Mouse (Mus musculus) spleen, adult 10 weeks (tissue): ENCODE measurements around the gene Cdkal1. TPM values are rescaled to one million over a fixed set of nuclear protein-coding genes. Genes with fewer than 3 reads are reported as not detected.

Source experiments
- polyA plus RNA-seq: library from polyadenylated mRNA; stranded (reverse); fragments of 350-450 nt; fragmentation: Illumina TruSeq; extraction: RNeasy Lipid Tissue Mini Kit (QIAGEN cat#74804); gene quantifications from one replicate; pipeline ENCODE4 v1.2.3, GENCODE M21; 2015; ENCODE audit warnings: low replicate concordance; ENCODE audit not compliant: insufficient read depth

The Cdkal1 gene
- polyA plus RNA-seq: 17.9 TPM

DNA sequence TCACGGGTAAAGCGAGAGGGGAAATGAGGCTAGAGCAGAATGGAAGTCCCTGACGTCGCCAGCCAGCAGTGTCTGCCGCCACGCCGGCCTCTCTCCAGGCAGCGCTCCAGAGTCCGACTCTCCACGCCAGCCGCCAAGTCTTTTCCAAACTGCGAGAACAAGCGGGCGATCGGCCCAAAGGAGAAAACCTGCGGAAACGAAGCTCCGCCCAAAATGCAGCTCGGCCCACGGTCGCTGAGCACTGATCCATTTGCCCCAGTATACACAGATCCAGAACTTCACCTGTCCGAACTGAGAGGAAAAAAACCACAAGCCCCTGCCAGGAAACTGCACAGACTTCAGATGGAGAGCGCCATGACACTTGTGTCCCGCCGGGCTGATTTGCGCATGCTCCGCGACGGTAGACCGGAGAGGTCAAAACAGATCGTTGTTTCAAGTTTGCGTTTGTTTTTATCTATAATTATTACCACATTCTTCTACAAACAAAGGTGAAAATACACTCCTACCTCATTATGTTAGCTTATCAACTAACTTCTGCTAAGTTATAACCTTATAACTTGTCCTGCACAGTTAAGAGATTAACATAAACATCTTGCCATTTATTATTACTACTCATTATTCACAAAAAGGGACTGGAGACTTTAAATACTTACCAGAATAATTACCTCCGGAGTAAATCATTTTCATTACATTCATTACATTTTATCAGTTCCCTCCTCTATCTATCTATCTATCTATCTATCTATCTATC is at the start of gene Cdkal1:
Gene Cdkal1 (minus strand): TSS at position 394 of the 751 bp plus-strand sequence.

Other genes starting within 250 kb of the Cdkal1 start
- gene E2f3, start 130.4 kb upstream of the Cdkal1 start, polyA plus RNA-seq: 12.6 TPM